Mouse (Mus musculus) CH12.LX (cell line): Measurements from ENCODE around the gene Romo1. TPM values are rescaled to one million over a fixed set of nuclear protein-coding genes. Genes with fewer than 3 reads are reported as not detected.

Experiments used
- DNase-seq: peaks from one replicate; pipeline ENCODE4 v3.0.0-alpha.2; 2013; ENCODE audit errors: extremely low read depth
- H3K27ac ChIP-seq: 2 replicates; pipeline ENCODE4 v1.5.1; 2012; ENCODE audit warnings: low read depth, mild to moderate bottlenecking, control low read depth, moderate library complexity; ENCODE audit not compliant: insufficient read depth
- H3K27me3 ChIP-seq: replicated peaks from 2 replicates; pipeline ENCODE3; 2012; ENCODE audit warnings: inconsistent platforms
- H3K36me3 ChIP-seq, 2 experiments: replicated peaks in 1 of 2; 2 replicates each; pipeline versions ENCODE3 to v1.6.1; 2012; ENCODE audit warnings: inconsistent platforms in 1 of 2, low read length in 1 of 2, mild to moderate bottlenecking in 1 of 2, mixed read lengths in 1 of 2, moderate library complexity in 1 of 2; ENCODE audit not compliant: control insufficient read depth in 1 of 2, insufficient read depth in 1 of 2
- H3K4me1 ChIP-seq, 2 experiments: 2 replicates each; pipeline ENCODE4 v1.6.1; 2012; ENCODE audit warnings: inconsistent platforms in 1 of 2, moderate library complexity in 1 of 2; ENCODE audit not compliant: insufficient read depth in 2 of 2, control insufficient read depth in 1 of 2
- H3K4me2 ChIP-seq: 2 replicates; pipeline ENCODE4 v1.6.1; 2012; ENCODE audit warnings: low read depth, mild to moderate bottlenecking, control low read depth; ENCODE audit not compliant: poor library complexity, insufficient read depth, severe bottlenecking
- H3K4me3 ChIP-seq, 3 experiments: fragments of 150-350 bp in 1 of 3; sonication (generic) in 1 of 3; replicated peaks in 1 of 3; 2 replicates each; pipeline versions ENCODE3 to v1.5.1; 2011 to 2012; ENCODE audit warnings: low read depth in 2 of 3, low read length in 2 of 3, mild to moderate bottlenecking in 2 of 3, moderate library complexity in 2 of 3, control low read depth in 1 of 3, improper control_type of control experiment in 1 of 3, inconsistent platforms in 1 of 3, mixed read lengths in 1 of 3; ENCODE audit not compliant: poor library complexity in 1 of 3
- H3K79me2 ChIP-seq: replicated peaks from 2 replicates; pipeline ENCODE4 v1.6.1; 2012; ENCODE audit warnings: mild to moderate bottlenecking, moderate library complexity; ENCODE audit not compliant: control insufficient read depth, poor library complexity, insufficient read depth, severe bottlenecking; ENCODE audit errors: extremely low read depth
- H3K9ac ChIP-seq: 2 replicates; pipeline ENCODE4 v1.6.1; 2012; ENCODE audit warnings: low read depth, mild to moderate bottlenecking, control low read depth, moderate library complexity; ENCODE audit not compliant: insufficient read depth
- H3K9me3 ChIP-seq: replicated peaks from 2 replicates; pipeline ENCODE3; 2012; ENCODE audit warnings: low read length, inconsistent platforms, mixed read lengths
- BHLHE40 ChIP-seq: IDR thresholded peaks from 2 replicates; pipeline ENCODE4 v1.6.1; 2011; ENCODE audit warnings: mild to moderate bottlenecking, low read depth, low read length, improper control_type of control experiment
- CHD1 ChIP-seq: IDR thresholded peaks from 2 replicates; pipeline ENCODE4 v1.6.1; 2012; ENCODE audit warnings: low read depth, low read length, improper control_type of control experiment, inconsistent platforms
- ETS1 ChIP-seq: conservative IDR thresholded peaks from 2 replicates; pipeline ENCODE4 v1.6.1; 2012; ENCODE audit warnings: low read depth, mild to moderate bottlenecking, inconsistent platforms, low read length, improper control_type of control experiment, moderate library complexity
- IRF4 ChIP-seq: IDR thresholded peaks from 2 replicates; pipeline ENCODE4 v1.6.1; 2014; ENCODE audit warnings: low read depth, mild to moderate bottlenecking, inconsistent platforms, low read length, improper control_type of control experiment
- JUND ChIP-seq: conservative IDR thresholded peaks from 2 replicates; pipeline ENCODE4 v1.6.1; 2011; ENCODE audit warnings: low read depth, low read length, improper control_type of control experiment
- KAT2A ChIP-seq: IDR thresholded peaks from 2 replicates; pipeline ENCODE4 v1.6.1; 2012; ENCODE audit warnings: low read length, improper control_type of control experiment, inconsistent platforms; ENCODE audit not compliant: insufficient replicate concordance
- MAFK ChIP-seq: IDR thresholded peaks from 2 replicates; pipeline ENCODE4 v1.6.1; 2011; ENCODE audit warnings: low read length, improper control_type of control experiment; ENCODE audit not compliant: insufficient replicate concordance
- MAX ChIP-seq: IDR thresholded peaks from 2 replicates; pipeline ENCODE4 v1.6.1; 2011; ENCODE audit warnings: low read length, improper control_type of control experiment
- MAZ ChIP-seq: IDR thresholded peaks from 2 replicates; pipeline ENCODE4 v1.6.1; 2012; ENCODE audit warnings: low read depth, mild to moderate bottlenecking, inconsistent platforms, low read length, improper control_type of control experiment, moderate library complexity
- MEF2A ChIP-seq: IDR thresholded peaks from 2 replicates; pipeline ENCODE4 v1.6.1; 2014; ENCODE audit warnings: low read depth, mild to moderate bottlenecking, inconsistent platforms, low read length, improper control_type of control experiment, borderline replicate concordance
- MXI1 ChIP-seq: IDR thresholded peaks from 2 replicates; pipeline ENCODE4 v1.6.1; 2011; ENCODE audit warnings: mild to moderate bottlenecking, low read depth, low read length, improper control_type of control experiment
- NRF1 ChIP-seq: IDR thresholded peaks from 2 replicates; pipeline ENCODE4 v1.6.1; 2014; ENCODE audit warnings: low read depth, mild to moderate bottlenecking, inconsistent platforms, low read length, improper control_type of control experiment, moderate library complexity
- POLR2AphosphoS2 ChIP-seq: IDR thresholded peaks from 2 replicates; pipeline ENCODE4 v1.6.1; 2011; ENCODE audit warnings: low read depth, low read length, improper control_type of control experiment
- RAD21 ChIP-seq: IDR thresholded peaks from 2 replicates; pipeline ENCODE4 v1.6.1; 2011; ENCODE audit warnings: low read depth, mild to moderate bottlenecking, low read length, improper control_type of control experiment, moderate library complexity
- SIN3A ChIP-seq: IDR thresholded peaks from 2 replicates; pipeline ENCODE4 v1.6.1; 2012; ENCODE audit warnings: low read length, improper control_type of control experiment, inconsistent platforms
- UBTF ChIP-seq: IDR thresholded peaks from 2 replicates; pipeline ENCODE4 v1.6.1; 2012; ENCODE audit warnings: low read depth, mild to moderate bottlenecking, inconsistent platforms, low read length, improper control_type of control experiment, moderate library complexity
- ZC3H11A ChIP-seq: IDR thresholded peaks from 2 replicates; pipeline ENCODE4 v1.6.1; 2012; ENCODE audit warnings: low read depth, mild to moderate bottlenecking, inconsistent platforms, low read length, improper control_type of control experiment
- ZKSCAN1 ChIP-seq: IDR thresholded peaks from 2 replicates; pipeline ENCODE4 v1.6.1; 2012; ENCODE audit warnings: low read depth, inconsistent platforms, low read length, improper control_type of control experiment, borderline replicate concordance
- dilution Hi-C: fragments of 300-500 bp; cut with MboI; formaldehyde crosslinking; loops from 2 replicates; pipeline ENCODE4 v1.14.3; 2020; ENCODE audit warnings: low sequenced_read_pairs; ENCODE audit not compliant: extremely low pct_unique_long_range_greater_than_20kb, extremely low pct_ligation_motif_present
- in situ Hi-C: fragments of 300-500 bp; cut with MboI; formaldehyde crosslinking; loops from 3 replicates; pipeline ENCODE4 v1.14.3; 2019; ENCODE audit warnings: low sequenced_read_pairs, low pct_ligation_motif_present, low pct_unique_long_range_greater_than_20kb, mixed read lengths
- polyA plus RNA-seq: library from polyadenylated mRNA; unstranded; fragments of >175 nt; gene quantifications from 2 replicates; pipeline ENCODE4 v1.2.1, GENCODE M21; 2012; ENCODE audit warnings: low read depth; ENCODE audit not compliant: insufficient read length
- total RNA-seq, 2 experiments: library from RNA; depleted of rRNA; stranded (reverse); fragments of 300-350 nt in 1 of 2; fragments of >200 nt in 1 of 2; gene quantifications; 2 replicates each; pipeline ENCODE4 v1.2.3; 2012 to 2014

The Romo1 gene
- total and polyA plus RNA-seq, 3 experiments, result 130 to 303 (median 292) TPM

DNA sequence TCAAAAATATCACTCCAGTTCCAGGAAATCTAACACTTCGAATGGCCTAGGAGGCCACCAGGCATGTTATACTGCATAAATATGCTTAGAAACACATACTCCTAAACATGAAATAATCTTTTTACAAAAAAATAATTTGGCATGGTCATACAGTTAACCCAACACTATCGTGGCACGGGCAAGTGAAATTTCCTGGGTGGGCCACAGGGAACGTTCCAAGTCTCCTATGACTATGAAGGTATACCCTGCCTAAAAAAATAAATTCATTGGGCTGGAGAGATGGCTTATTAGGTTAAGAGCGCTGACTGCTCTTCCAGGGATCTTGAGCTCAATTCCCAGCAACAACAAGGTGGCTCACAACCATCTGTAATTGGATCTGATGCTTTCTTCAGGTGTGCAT lies 22.7 kb downstream of the Romo1 start:
- Histone ChIP-seq H3K9ac (no peak overlapping the region), H3K4me2 (no peak overlapping the region), H3K4me1 (no peaks in the 10 kb centered on the region; a peak in 1 of 4 replicates), H3K27ac (no peak overlapping the region), H3K27me3 (no peaks in the 10 kb centered on the region), H3K4me3 (no peak overlapping the region), H3K36me3 (peaks cover 50 to 83% of the 10 kb centered on the region in 2 experiments), H3K9me3 (no peaks in the 10 kb centered on the region), H3K79me2 (peaks cover 68% of the 10 kb centered on the region)
- dilution Hi-C loops, result no loop called here
- DNase-seq, result no peak
- in situ Hi-C loops, result no loop called here
- TF ChIP-seq IRF4, result no peak
- TF ChIP-seq MAX, result no peak
- TF ChIP-seq MAZ, result no peak
- no peak for TF ChIP-seq KAT2A
- no peak for TF ChIP-seq JUND
- TF ChIP-seq SIN3A, result no peak
- no peak for TF ChIP-seq MEF2A
- 0 out of 2 replicates have a peak, but pooled peaks have one; percentile 64 for TF ChIP-seq POLR2AphosphoS2
- no peak for TF ChIP-seq MXI1
- TF ChIP-seq MAFK, result no peak
- TF ChIP-seq NRF1, result no peak
- TF ChIP-seq ETS1, result no peak
- TF ChIP-seq RAD21, result no peak
- no peak for TF ChIP-seq ZC3H11A
- 0 out of 2 replicates have a peak, but pooled peaks have one; percentile 39 for TF ChIP-seq CHD1
- TF ChIP-seq ZKSCAN1, result no peak

DNA sequence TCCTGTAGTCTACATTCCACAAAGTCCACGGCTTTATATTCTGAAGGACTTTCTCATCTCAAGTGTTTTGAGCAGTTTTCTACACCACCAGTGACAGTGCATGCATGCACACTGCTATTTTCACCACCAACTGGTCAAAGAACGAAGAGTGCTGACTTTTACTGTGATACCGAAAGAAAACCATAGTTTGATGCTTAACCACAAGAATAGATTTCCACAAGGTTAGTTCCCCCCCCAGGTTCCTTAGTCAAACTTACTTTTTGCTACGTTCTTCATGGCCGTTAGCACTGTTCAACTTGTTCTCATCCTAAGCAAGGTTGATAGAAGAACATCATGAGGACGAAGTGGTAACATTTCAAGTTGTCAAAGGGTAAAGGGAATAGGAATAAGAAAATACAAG lies 33.2 kb downstream of the Romo1 start:
- H3K4me1 ChIP-seq, result peaks cover 0 to 44% of the 10 kb centered on the region in 2 experiments; a peak in 2 of 4 replicates
- dilution Hi-C loops (no loop called here), in situ Hi-C loops (no loop called here)
- H3K9ac ChIP-seq, result peak overlapping the region; percentile 84
- H3K27ac ChIP-seq, result no peak overlapping the region
- H3K27me3 ChIP-seq, result no peaks in the 10 kb centered on the region
- peaks cover 25 to 63% of the 10 kb centered on the region in 2 experiments for H3K36me3 ChIP-seq
- H3K9me3 ChIP-seq, result no peaks in the 10 kb centered on the region
- H3K4me2 ChIP-seq, result peak overlapping the region; percentile 99
- peaks cover 50% of the 10 kb centered on the region for H3K79me2 ChIP-seq
- no peak for TF ChIP-seq CHD1
- TF ChIP-seq ETS1, result no peak
- no peak for TF ChIP-seq BHLHE40
- TF ChIP-seq ZKSCAN1, result no peak
- TF ChIP-seq UBTF, result no peak
- DNase-seq, result no peak
- peak overlapping the region; percentile 59 to 94 (median 61) for H3K4me3 ChIP-seq
